Mouse (Mus musculus): ENCODE data around the gene Mtch1. TPM values are rescaled to one million over a fixed set of nuclear protein-coding genes. Genes with fewer than 3 reads are reported as not detected.

Gene Mtch1
- polyA plus RNA-seq, 1 experiment from 2014 or later, result 49.0 TPM

DNA sequence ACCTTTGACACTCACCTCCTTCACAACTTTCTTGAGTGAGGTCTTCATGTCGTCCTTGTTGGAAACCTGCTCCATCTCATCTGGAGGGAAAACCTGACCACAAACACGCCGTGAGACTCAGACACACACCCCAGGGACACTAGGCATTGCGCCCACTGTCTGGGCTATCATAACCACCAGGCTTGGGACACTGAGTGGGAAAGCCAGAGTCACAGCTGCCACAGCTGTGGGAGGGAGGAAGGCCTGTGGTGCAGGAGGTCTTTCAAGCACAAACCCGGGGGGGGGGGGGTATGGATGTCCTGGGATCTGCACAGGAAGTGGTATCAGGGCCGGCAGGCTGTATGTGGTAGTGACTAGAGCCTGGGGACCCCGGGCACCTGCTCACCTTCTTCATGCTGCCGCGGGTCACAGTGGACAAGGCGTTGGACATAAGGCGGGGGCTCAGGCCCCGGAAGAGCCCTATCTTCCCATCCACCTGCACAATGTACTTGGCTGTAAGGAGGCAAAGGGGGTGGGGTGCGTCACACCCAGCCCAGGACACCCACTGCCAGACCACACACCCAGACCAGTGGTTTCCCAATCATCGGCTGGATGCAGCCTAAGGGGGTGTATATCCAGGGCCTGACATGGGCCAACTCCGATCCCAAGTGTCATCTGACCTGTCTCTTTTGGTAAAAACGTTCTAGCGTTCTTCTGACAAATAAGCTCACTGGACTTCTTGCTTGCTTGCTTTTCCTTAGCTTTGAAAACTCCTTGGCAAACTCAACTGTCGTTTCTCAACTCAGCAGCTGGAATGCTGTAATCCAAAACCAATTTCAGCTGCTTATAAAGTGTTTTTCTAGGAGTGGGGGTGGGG is 7.1 kb downstream of the Mtch1 start:
- Histone ChIP-seq H3K9me3 (ENCODE audit: low read length) (no peaks in the 10 kb centered on the region), H3K4me1 (ENCODE audit: insufficient read depth) (peaks cover 15% of the 10 kb centered on the region), H3K4me3 (ENCODE audit: low read depth, low read length) (no peak overlapping the region), H3K4me2 (ENCODE audit: low read depth, low read length) (no peak overlapping the region), H3K27me3 (ENCODE audit: insufficient read depth, low read length) (no peaks in the 10 kb centered on the region), H3K27ac (ENCODE audit: low read depth) (no peak overlapping the region), H3K36me3 (replicated peaks; ENCODE audit: insufficient read depth, low read length) (peaks cover 53% of the 10 kb centered on the region), H3K9ac (replicated peaks) (no peak overlapping the region)
- TF ChIP-seq EP300 (IDR thresholded peaks at IDR 0.05; ENCODE audit: low read depth) (no peak), CTCF (IDR thresholded peaks at IDR 0.05; ENCODE audit: low read depth) (no peak)
- ATAC-seq, result no peak
- 75% methylated on average over 18 of the region's 18 CpGs for WGBS (ENCODE audit: insufficient replicate concordance)
- no peak for DNase-seq

DNA sequence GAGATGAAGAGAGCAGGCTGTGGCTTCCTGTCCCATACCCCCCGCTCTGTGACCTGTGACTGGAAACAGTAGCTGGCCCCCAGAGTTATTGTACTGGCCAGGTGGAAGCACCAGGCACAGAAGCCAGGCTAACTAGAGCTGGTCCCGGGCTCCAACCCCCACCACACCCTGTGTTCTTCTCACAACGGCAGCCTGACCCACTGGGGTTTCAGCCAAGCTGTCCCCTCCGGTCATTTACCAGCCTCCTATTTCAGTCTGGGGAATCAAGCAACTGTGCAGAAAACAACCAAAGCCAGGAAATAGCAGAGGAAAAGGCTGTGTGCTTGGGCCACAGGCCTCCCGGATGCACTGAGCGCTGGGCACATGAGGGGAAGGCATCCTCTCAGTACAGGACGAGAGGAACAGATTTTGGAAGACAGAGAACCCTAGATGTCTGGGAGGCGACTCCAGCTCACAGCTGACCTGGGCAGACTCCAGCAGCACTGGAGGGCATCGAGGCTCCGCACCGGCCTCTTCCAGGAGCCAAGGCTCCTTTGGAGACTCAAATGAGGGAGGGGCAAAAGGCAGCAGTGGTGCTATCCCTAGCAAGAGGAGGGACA is 8.5 kb downstream of the Mtch1 start:
- TF ChIP-seq EP300 (IDR thresholded peaks at IDR 0.05; ENCODE audit: low read depth), result no peak
- TF ChIP-seq CTCF (IDR thresholded peaks at IDR 0.05; ENCODE audit: low read depth), result no peak
- DNase-seq, result peak; percentile 20
- peak overlapping the region; percentile 53 for H3K27ac ChIP-seq (ENCODE audit: low read depth)
- ATAC-seq, result no peak
- no peak overlapping the region for H3K9ac ChIP-seq (replicated peaks)
- H3K9me3 ChIP-seq (ENCODE audit: low read length), result no peaks in the 10 kb centered on the region
- WGBS (ENCODE audit: insufficient replicate concordance), result 81% methylated on average over 11 of the region's 11 CpGs
- H3K4me1 ChIP-seq (ENCODE audit: insufficient read depth), result peaks cover 13% of the 10 kb centered on the region
- peaks cover 59% of the 10 kb centered on the region for H3K36me3 ChIP-seq (replicated peaks; ENCODE audit: insufficient read depth, low read length)
- no peak overlapping the region for H3K4me2 ChIP-seq (ENCODE audit: low read depth, low read length)
- no peaks in the 10 kb centered on the region for H3K27me3 ChIP-seq (ENCODE audit: insufficient read depth, low read length)
- H3K4me3 ChIP-seq (ENCODE audit: low read depth, low read length), result no peak overlapping the region

DNA sequence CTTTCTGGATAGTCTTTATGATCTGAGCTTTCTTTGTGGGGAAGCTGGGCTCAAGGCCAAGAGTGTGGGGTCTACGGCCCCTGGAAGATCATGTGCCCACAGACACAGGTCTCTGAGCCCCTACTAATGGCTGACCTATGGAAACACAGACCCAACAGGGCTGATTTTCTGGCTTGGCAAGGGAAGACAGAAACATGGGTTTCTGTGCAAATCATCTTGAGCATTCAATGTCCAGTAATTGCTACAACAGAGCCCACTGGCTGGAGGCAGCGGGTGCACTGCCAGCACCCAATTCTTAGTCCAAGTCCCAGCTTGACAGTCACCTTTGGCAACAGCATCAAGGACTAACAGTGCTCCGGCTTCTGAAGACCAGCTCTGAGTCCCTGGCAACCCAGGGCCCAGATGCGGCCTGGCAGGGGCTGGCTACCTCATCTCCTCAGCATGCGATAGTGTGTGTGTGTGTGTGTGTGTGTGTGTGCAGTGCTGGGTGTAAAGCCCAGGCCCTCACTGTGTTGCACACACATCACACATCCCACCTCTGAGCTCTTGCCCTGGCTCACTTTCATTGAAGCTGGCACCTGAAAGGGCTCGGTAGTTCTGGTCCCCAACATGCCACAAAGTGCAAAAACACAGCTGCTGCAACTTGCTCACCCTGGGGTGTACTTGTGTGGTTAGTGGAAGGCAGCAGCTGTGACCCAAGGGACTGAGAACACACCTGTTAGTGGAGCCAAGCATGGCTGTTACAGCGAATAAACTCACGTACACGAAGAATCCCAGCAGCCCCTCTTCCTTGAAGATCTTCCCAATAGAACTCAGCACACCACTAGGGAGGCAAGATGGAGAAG is 9.5 kb downstream of the Mtch1 start:
- Histone ChIP-seq H3K27ac (ENCODE audit: low read depth) (no peak overlapping the region), H3K36me3 (replicated peaks; ENCODE audit: insufficient read depth, low read length) (peaks cover 63% of the 10 kb centered on the region), H3K27me3 (ENCODE audit: insufficient read depth, low read length) (no peaks in the 10 kb centered on the region), H3K9me3 (ENCODE audit: low read length) (no peaks in the 10 kb centered on the region), H3K4me2 (ENCODE audit: low read depth, low read length) (no peak overlapping the region), H3K9ac (replicated peaks) (no peak overlapping the region), H3K4me1 (ENCODE audit: insufficient read depth) (peaks cover 13% of the 10 kb centered on the region), H3K4me3 (ENCODE audit: low read depth, low read length) (no peak overlapping the region)
- WGBS (ENCODE audit: insufficient replicate concordance), result 90% methylated on average over 9 of the region's 9 CpGs
- no peak for ATAC-seq
- peak; percentile 13 for DNase-seq
- TF ChIP-seq EP300 (IDR thresholded peaks at IDR 0.05; ENCODE audit: low read depth), result no peak
- TF ChIP-seq CTCF (IDR thresholded peaks at IDR 0.05; ENCODE audit: low read depth), result no peak

DNA sequence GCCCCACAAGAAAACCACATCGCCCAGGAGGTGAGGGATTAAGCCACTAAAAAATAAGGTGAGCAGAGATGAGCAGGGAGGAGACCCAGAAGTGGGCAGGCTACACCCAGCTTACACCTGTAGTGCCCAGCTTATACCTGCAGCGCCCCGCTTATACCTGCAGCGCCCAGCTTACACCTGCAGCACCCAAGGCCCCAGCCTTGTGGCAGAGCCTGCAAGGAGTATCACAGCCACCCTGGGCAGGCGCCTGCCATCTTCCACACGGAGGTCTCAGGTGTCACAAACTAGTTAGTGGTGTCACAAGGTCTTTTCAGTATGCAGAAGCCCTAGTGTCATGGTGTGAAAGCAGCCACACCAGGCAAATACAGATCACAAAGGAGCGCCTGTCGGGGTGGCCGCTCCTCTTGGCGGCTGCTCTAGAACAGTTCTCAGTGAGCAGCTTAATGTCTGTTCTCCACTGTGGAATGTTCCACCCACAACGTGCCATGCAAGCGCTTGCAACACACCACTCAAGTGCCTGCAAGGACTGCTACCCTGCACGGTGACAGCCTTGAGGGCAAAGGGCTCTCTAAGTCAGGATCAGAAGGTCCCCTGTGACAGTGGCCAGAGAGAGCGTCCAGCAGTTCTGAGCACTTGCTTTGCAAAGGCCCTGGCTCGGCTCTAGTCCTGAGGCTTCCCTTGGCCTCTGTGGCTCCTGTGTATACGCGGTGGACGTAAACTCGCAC is 11.3 kb downstream of the Mtch1 start:
- H3K4me1 ChIP-seq (ENCODE audit: insufficient read depth), result no peaks in the 10 kb centered on the region
- no peak overlapping the region for H3K27ac ChIP-seq (ENCODE audit: low read depth)
- no peak overlapping the region for H3K4me3 ChIP-seq (ENCODE audit: low read depth, low read length)
- H3K27me3 ChIP-seq (ENCODE audit: insufficient read depth, low read length), result no peaks in the 10 kb centered on the region
- TF ChIP-seq CTCF (IDR thresholded peaks at IDR 0.05; ENCODE audit: low read depth), result no peak
- no peak for TF ChIP-seq EP300 (IDR thresholded peaks at IDR 0.05; ENCODE audit: low read depth)
- H3K36me3 ChIP-seq (replicated peaks; ENCODE audit: insufficient read depth, low read length), result peaks cover 75% of the 10 kb centered on the region
- H3K9ac ChIP-seq (replicated peaks), result no peak overlapping the region
- 84% methylated on average over 19 of the region's 19 CpGs for WGBS (ENCODE audit: insufficient replicate concordance)
- DNase-seq (no peak), ATAC-seq (no peak)
- no peak overlapping the region for H3K4me2 ChIP-seq (ENCODE audit: low read depth, low read length)
- no peaks in the 10 kb centered on the region for H3K9me3 ChIP-seq (ENCODE audit: low read length)

DNA sequence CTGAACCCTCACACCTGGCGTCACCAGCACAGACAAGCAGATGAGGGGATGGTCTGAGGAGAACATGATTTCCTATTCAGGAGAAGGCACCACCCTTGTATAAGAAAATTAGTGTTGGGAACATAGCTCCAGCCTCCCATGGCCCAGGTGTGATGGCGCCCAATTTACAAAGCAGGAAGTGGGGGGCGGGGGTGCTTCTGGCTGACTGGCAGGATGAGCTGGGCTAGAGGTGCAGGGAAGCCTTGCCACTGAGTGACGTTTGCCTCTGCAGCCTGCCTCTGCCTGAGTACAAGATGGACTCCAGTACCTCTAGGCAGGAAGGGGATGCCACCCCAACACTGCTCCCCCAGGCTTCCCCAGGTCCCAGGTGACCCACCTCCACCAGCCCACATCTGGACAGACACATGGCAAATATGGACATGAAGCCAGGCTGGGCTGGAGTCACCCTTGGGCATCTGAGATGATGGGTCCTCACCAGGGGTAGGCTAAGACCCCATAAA is 15.5 kb downstream of the Mtch1 start:
- DNase-seq (no peak), ATAC-seq (no peak)
- 69% methylated on average over 4 of the region's 4 CpGs for WGBS (ENCODE audit: insufficient replicate concordance)
- Histone ChIP-seq H3K36me3 (replicated peaks; ENCODE audit: insufficient read depth, low read length) (peaks cover 45% of the 10 kb centered on the region), H3K9me3 (ENCODE audit: low read length) (no peaks in the 10 kb centered on the region), H3K27ac (ENCODE audit: low read depth) (no peak overlapping the region), H3K9ac (replicated peaks) (no peak overlapping the region), H3K27me3 (ENCODE audit: insufficient read depth, low read length) (no peaks in the 10 kb centered on the region), H3K4me3 (ENCODE audit: low read depth, low read length) (no peak overlapping the region), H3K4me2 (ENCODE audit: low read depth, low read length) (no peak overlapping the region), H3K4me1 (ENCODE audit: insufficient read depth) (no peaks in the 10 kb centered on the region)
- TF ChIP-seq CTCF (IDR thresholded peaks at IDR 0.05; ENCODE audit: low read depth), result no peak
- TF ChIP-seq EP300 (IDR thresholded peaks at IDR 0.05; ENCODE audit: low read depth), result no peak
